Mouse (Mus musculus): ENCODE data around the gene Kmt5b.

Gene Kmt5b

DNA sequence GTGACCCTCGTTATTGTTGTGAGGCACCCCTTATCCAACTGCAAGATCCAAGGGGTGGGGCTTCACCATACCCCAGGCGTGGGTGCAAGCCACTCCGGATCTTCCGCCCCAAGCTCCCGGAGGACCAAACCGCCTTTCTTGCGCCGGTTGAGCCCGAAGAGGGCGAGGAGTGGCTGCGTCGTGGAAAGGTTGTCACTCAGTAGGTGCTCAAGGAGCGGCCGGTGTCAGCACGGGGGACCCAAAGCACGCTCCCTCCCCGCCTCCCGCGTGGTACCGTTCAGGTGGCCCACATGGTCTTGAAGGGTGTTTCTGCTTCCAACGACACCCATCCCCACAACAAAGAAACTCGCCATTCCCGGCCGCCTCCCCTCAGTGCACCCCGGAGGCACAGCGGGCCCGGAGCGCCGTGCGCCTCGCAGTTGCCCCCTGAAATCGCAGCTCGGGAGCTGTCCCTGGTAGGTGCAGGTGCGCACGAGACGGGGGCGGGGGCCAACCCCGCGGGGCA lies at the start of gene Kmt5b:
Gene Kmt5b (plus strand): TSS at position 146 of the 505 bp plus-strand sequence.
- DNase-seq (ENCODE audit: low spot score in 2 of 2): peak; percentile 53 to 55

DNA sequence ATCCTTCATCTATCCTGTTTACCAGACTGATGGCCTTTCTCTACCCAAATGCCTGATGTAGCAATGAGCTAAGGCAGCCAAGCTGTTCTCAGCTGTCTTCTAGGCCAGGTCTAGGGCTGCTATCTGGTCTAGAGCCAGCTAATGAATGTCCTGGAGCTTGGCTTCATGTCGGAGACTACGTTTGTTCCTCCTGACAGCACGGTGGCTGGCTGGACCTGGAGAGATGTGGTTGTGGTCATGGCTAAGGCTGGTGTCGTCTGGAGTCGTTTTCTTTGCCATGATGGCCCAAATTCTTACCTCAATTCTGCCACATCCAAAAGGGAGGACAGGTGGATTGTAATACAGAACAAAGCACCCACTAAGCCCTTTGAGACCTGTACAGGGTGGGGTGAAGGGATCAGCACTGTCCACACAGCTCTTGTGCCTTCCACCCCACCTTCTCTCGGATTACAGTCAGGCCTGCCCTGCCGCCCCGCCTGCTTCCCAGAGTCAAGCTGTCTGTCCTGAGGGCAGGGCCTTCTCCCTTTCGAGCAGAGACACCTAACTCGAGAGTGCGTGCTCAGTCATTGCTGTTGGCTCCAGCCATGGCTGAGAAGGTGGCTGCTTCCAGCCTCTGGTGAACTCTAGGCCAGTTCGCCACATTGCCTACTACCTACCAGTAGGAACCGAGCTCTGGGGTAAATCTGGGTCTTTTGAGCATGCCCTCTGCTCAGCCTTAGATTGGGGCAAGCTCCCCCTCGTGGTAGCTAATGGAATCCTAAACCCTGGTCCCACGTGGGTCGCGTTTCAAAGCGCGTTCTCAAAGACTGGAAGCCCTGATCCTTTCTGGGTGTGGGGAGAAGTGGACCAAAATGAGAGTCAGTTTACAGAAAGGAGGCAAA lies 48.5 kb upstream of the Kmt5b start:
- DNase-seq (ENCODE audit: low spot score in 2 of 2): peak; percentile 35 to 60

DNA sequence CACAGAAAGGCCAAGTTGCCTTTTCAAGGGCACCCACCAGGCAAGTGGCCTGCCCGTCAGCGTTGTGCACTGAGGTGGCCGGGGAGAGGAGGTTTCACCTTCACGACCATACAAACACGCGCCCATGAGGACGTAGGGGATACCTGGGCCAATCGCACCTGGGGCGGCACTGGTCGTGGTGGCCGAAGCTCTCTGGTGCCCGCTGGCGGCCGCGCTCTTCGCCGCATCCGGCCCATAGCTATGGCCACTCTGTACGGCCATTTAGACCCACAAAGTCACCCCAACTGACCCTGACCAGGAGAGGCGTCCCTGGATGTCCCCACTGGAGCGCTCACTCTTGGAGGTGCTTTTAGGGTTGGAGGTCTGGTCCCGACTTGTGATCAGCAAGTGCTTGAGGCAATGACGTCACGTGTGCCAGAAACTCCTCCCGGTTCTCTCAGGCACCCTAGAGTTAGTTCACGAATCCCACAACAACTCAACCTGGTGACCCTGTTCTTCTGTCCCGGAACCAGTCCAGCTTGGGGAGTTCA lies 47.8 kb upstream of the Kmt5b start:
- DNase-seq (ENCODE audit: low spot score in 2 of 2): peak; percentile 51 to 53

DNA sequence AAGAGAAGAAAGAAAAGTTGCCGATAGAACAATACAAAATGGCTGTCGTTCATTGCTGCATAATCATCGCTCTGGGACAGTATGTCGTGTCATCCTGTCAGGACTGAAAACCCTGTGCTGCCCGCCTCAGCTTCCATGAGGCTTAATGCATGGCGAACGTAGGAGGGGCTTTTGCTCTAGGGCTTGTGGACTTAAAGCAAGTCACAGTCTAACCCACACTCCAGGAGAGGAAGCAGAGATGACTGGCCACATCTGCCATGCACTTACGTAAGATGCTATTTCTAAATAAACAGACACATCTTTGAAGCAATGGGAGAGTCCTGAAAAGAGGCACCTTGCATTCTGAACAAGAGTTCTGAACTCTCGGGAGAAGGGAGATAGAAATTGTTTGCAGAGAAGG lies 44.1 kb upstream of the Kmt5b start:
- no peak for DNase-seq (ENCODE audit: low spot score in 2 of 2)

DNA sequence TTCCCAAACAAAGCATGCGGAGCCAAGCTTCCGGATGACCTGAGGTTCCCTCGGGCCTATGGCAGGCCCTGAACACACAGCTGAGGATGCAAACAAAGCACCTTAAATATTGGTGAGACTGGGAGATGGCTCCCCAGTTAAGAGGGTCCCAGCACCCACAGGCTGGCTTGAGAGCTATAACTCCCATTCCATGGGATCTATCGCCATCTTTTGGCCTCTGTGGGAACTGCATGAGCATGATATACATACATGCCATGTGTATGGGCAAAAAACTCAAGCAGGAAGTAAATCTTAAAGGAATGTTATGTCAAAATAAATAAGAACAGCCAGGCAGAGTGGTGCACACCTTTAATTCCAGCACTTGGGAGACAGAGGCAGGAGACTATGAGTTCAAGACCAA lies 43.3 kb upstream of the Kmt5b start:
- no peak for DNase-seq (ENCODE audit: low spot score in 2 of 2)

DNA sequence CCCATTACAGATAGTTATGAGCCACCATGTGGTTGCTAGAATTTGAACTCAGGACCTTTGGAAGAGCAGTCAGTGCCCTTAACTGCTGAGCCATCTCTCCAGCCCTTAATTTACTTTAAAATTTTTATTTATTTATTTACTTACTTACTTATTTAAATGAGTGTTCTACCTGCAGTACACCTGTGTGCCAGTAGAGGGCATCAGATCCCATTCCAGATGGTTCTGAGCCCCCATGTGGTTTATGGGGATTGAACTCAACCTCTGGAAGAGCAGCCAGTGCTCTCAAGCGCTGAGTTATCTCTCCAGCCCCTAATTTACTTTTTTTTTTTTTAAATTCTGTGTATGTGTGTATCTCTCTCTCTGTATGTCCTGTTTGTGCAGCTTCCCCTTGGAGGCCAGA lies 42.4 kb upstream of the Kmt5b start:
- peak in 1 of 2 experiments; percentile 49 for DNase-seq (ENCODE audit: low spot score in 2 of 2)

DNA sequence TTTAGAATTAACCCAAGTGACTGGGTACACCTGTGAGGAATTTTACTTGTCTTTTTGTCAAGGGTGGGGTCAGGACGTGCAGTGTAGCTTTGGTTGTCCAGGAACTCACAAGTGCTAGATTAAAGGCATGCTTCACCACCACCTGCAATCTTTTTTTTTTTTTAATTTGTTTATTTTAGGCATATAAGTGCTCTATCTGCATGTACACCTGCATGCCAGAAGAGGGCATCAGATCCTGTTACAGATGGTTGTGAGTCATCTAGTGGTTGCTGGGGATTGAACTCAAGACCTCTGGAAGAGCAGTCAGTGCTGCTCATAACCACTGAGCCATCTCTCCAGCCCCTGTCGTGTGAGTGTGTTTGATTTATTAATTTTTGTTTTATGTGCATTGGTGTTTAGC lies 38.3 kb upstream of the Kmt5b start:
- no peak for DNase-seq (ENCODE audit: low spot score in 2 of 2)

DNA sequence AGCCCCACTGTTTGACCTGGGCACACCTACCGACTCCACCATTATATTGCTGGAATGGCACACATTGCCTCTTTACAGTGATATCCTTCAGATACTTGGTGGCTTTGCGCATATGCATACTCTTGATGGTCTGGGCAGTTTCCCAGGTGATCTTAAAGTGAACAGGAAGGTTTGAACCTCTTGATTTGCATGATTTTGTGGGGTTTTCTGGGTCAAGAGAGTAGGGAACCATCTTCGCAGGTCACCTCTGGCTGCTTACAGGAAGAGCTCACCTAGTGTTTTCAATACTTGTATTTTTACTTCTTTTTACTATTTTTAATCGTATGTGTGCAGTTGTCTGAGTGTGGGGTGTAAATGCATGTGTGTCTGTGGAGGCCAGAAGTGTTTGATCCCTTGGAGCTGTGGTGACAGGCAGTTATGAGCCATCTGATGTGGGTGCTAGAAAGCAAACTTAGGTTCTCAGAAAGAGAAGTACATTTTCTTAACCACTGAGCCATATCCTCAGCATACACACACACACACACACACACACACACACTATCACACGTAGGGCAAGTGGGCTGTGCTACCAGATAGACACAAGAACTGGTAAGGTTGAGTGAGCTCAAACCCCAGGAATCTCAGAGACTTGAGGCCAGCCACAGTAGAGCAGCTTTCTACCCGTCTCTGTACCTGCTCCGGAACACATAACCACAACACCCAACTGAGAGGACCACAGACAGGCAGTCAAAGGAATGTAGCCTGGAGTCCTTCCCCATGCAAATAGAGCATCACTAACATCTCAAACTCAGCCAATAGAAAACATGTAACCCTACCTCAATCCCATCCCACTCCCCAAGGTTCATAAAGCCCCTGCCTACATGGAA lies 36.2 kb upstream of the Kmt5b start:
- DNase-seq (ENCODE audit: low spot score in 2 of 2): no peak

DNA sequence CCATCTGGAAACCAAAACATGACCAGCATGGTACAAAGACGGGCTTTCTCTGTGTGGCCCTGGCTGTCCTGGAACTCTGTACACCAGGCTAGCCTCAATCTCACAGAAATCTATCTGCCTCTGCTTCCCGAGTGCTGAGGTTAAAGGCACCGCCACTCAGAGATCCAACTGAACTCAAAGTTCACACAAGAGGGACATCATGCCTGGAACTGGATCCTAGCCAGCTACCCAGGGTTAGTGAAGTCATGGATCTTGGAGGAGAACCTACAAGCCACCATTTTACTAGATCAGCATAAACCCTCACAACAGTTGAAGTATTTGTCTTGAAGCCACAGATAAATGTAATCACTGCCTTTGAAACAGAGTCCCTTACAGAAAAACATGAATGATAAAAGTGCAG lies 31.2 kb upstream of the Kmt5b start:
- DNase-seq (ENCODE audit: low spot score in 2 of 2): no peak

DNA sequence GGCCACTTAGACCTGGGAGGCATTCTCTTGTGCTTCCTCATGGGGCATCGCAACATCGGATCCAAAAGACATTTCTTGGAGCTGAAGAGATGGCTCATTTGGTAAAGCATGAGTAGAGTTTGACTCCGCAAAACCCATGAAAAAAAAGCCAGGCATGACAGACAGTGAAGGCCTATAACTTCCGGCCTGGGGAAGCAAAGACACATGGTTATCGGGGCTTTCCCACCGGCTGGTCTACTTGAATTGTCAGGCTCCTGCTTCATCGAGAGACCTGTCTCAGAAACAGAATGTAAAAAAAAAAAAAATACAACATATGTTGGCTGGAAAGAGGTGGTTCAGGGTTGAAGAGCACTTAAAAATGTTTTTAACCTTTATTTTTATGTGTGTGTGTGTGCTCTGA lies 27.6 kb upstream of the Kmt5b start:
- no peak for DNase-seq (ENCODE audit: low spot score in 2 of 2)

DNA sequence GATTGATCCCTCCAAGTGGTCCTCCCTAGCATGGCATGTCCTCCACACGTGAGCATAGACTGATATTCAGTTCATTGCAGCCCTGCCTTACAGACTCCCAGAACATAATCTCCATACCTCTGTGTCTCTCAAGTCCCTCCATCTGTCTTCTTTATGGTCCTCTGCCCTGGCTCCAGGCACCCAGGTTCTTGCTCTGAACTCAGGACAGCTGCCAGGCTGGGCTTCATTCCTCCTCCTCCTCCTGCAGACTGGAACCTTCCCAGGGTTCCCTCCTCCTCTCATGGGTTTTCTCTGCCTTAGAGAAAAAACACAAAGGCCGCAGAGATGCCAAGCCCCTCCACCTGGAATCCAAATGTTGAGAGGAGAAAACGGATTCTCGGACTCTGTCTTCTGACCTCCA lies 24.5 kb upstream of the Kmt5b start:
- DNase-seq (ENCODE audit: low spot score in 2 of 2): no peak

DNA sequence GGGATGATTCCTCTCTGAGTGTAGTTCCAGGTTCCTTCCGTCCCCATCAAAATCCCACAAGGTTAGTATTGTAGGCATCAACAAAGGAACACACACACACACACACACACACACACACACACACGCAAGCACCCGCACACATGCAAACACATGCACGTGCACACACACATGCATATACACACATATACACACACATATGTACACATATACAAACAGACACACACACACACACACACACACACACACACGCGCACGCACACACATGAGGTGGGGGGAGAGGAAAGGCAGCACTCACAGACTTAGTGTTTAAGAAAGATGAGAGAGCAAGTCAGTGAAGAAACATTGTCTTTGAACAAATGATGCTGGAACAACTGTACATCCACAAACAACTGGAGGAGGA lies 23.9 kb upstream of the Kmt5b start:
- DNase-seq (ENCODE audit: low spot score in 2 of 2): no peak

DNA sequence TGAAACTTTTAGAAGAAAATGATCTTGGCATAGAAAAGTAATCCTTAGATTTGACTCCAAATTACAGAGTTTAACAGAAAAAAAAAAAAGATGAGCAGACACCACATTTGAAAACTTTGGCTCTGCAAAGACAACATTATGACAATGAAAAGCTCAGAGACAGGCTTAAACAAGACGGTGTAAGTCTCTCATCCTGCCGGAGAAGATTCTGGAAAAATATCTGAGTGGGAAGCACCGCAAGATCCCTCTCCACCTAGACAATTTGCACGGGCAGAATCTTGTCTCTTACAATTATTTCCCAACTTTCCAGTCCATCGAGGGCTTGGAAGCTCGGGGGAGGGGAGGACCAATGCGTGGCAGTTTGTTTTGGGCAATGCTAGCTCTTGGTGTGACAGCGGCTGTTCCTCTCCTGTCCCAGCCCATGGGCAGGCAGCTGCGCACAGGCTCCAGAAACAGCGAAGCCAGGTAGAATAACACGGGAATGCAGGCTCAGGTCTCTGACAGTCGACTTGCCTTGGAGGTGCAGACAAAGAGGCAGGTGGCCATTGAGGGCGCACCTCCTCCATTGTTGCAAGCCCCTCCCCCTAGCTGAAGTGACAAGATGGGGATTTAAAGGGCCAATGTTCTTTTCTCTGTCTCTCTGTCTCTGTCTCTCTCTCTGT lies 23.2 kb upstream of the Kmt5b start:
- peak; percentile 25 to 26 for DNase-seq (ENCODE audit: low spot score in 2 of 2)

DNA sequence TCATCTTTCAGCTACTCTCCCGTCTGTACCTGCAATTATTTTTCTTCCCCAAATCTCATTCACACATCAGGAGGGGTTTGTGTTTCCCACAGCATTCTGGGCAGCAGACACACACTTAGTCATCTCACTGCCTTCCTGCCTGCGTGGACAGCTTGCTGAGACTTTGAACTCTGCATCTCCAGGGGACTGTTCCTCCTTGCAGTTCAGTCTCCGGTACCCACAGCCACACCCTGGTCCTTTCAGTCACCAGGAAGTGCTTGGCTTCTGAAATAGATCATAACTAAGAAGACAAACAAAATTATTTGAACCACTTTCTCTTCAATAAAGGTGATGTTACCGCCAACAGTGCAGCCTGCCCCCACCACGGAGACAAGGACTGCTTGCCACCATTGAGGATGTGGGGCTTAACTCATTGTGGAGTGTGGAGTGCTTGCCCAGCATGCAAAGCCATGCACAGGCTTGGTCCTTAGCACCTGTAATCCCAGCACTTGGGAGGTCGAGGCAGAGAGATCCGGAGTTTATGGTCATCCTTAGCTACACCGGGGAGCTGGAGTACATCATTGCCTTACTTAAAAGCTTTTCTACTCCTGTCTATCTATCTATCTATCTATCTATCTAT lies 14.5 kb upstream of the Kmt5b start:
- no peak for DNase-seq (ENCODE audit: low spot score in 2 of 2)

DNA sequence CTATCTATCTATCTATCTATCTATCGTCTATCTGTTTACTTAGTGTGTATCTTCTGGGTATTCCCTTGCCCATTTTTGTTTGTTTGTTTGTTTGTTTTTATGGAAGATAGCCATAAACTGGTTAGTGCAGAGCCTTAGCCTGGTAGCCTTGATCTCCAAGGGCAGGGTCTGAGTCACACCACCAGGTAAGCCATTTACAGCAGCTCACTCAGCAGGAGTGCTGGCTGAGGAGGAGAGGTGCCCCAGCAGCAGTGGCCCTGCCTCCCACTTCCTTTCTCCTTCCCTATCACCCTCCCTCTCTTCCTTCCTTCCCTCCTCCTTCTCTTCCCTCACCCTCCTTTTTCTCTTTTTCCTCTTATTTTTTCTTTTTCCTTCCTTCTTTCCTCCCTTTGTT lies 14.0 kb upstream of the Kmt5b start:
- DNase-seq (ENCODE audit: low spot score in 2 of 2): no peak

DNA sequence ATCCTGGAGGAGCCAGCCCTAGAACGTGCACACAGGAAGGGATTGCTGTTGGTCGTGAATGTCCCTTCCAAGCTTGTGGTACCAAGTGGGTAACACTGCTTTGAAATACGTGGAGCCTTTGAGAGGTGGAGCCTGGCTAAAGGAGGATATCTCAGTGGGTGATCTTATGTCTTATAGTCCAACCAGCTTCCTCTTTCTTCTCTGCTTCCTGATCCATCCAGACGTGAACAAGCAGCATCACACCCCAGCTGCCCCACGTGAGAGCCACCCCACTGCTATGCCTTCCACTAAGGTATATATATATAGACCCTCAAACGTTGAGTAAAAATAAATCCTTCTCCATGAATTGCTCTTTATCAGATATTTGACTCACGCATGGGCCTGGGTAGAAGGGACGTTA lies 13.5 kb upstream of the Kmt5b start:
- no peak for DNase-seq (ENCODE audit: low spot score in 2 of 2)

DNA sequence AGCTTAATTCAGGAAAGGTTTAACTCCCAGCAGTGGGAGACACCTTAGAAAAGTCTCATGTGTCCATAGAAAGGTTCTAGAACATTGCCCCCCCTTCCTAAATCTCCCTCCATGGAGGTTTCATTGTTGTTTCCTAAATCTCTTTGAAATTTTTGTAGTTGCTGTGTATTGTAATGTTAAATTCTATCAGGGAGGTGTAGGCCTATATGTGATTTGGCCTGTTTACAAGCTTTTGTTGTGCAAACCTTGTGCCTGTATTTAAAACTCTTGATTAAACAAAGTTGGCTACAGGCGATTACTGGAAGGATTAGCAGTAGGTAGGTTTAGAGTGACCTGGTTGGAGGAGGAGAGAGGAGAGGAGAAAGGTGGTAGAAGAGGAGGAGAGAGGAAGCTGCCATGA lies 9.4 kb upstream of the Kmt5b start:
- DNase-seq (ENCODE audit: low spot score in 2 of 2): no peak

DNA sequence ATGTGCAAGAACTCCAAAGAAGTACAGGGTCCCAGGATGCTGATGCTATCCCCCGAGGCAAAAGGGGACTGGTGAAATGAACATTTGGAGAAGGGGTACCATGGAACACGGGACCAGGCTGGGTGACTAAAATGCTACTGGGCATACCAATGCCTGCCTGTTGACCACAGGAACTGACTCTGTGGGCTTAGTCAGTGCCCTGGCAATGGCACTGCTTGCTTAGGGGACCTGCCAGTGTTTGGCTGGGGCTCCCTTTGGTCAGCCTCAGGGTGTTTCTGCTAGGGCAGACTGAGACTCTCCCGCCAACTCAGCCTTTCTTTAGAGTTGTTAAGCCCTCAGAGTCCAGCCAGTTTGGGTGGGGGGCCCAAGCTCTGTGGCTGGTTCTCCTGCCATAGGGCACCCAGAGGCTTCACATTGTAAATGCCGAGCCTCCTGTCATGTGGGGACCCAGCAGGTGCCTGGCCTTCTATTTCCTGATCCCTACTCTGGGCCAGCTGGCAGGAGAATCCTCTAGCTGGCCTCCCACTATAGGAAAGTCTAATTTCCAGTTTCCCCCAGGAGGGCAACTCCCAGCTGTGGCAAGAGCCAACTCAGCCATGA lies 1.9 kb upstream of the Kmt5b start:
- no peak for DNase-seq (ENCODE audit: low spot score in 2 of 2)

DNA sequence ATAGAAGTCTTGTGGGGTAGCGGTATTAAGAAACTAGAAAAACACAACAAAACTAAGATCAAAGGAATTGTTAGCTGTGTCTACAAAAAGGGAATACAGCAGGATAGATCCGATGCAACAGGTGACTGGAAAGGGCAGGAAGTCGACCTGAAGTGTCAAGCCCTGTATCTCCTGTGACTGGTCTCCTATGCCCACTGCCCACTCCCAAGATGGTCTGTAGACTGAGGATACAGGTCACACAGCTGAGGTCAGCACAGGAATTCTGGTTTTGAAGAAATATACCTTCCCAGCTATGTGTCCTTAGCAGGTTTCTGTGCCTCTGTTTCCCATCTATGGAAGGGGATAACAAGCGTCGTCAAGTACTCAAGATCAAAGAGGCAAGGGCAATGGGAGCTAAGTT lies 843 bp upstream of the Kmt5b start:
- no peak for DNase-seq (ENCODE audit: low spot score in 2 of 2)

DNA sequence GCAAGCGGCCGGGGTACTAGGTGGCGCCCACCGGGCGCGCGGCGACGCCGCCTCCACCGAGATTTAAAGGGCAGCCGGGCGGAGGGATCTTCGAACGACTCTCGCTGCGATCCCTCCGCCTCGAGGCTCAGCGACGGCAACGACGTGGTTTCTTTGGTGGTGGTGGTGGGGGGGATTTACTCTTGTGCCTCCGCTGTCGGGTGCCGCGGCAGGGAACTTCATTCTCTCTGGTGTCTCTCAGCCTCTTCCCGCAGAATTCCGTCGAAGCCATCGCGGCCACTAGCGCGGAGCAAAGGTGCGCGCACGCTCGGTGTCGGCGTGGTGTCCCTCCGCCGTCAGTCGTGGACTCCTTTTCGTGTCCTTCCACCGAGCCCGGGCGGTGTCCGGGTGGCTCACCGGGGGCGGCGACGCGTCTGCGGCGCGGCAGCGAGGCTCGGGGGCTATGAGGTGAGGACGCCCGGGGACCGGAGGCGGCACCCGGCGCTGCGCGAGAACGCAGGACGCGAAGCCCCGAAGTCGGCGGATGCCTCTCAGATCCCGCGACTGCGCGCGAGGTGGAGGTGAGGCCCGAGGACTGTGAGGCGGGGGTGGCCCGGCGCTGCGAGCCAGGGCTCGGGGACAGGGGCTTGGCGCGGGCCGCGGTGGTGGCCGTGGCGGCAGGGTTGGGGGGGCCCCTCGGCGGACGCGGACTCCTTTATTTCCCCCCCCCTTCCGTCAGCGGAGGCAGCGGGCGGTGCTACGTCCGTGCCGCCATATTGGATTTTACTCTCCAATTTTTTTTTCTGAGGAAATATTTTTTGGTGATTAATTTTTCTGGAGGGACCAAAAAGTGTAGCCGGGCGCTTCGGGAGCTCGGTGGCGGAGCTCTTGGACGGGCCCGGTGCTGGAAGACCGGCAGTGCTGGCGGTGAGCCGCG lies 818 bp downstream of the Kmt5b start:
- peak; percentile 79 to 81 for DNase-seq (ENCODE audit: low spot score in 2 of 2)

Data from frontal cortex, postnatal 25 days (tissue).